In the genomic region with DNA sequence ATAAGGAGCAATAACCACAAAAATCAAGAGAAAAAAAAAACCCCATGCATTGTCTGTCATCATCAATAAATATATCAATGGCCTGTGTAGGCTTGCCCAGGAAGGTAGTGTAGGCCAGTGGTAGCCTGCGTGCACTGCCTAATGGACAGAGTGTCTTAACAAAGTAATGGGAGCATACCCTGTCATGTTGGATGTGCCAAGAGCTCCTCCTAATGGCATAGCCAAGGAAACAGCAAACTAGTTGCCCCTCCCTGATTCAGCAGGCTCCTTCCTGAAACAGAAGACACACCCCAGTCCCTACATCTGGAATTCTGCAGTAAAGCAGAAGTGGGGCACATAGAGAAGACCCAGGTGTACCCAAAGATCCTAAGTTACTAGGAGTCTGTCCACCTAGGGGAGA, we compare ENCODE assay signal across 15 mouse cellular contexts.
DNase-seq lines count a peak whose midpoint lies in the region; ATAC-seq and TF ChIP-seq lines count a peak whose summit lies in the region.
"Had no signal": no experiment of that assay in that cellular context is flagged by ENCODE, and none has a peak within 500 bp of the region (broad histone marks: within the 10 kb centered on the region; RNA-seq: fewer than 3 reads in every experiment).

No protein-coding gene starts in this region.

- H3K27me3 ChIP-seq in heart, adult 2 months (ENCODE audit: control insufficient read depth, insufficient read depth, low read length) = no peaks in the 10 kb centered on the region
- no peaks in the 10 kb centered on the region for H3K27me3 ChIP-seq in liver, adult 2 months (ENCODE audit: control insufficient read depth, insufficient read depth, low read length)
- no peaks in the 10 kb centered on the region for H3K27me3 ChIP-seq in Patski
- H3K27me3 ChIP-seq: liver, embryonic 13.5 days; neural tube, embryonic 13.5 days had no signal

- no peak for TF ChIP-seq EP300 in heart, adult 2 months (IDR thresholded peaks at IDR 0.05; ENCODE audit: insufficient read depth, low read depth, low read length)

- CTCF ChIA-PET in Patski (lab: Charles Lee) = no interaction called here

- WGBS in heart, adult 2 months = 70% methylated on average over 1 of the region's 1 CpGs
- 86% methylated on average over 1 of the region's 1 CpGs for WGBS in liver, adult 2 months

- H3K79me2 ChIP-seq in heart, adult 2 months (replicated peaks; ENCODE audit: control insufficient read depth, insufficient read depth, low read length) = no peaks in the 10 kb centered on the region
- no peaks in the 10 kb centered on the region for H3K79me2 ChIP-seq in liver, adult 2 months (ENCODE audit: control insufficient read depth, insufficient read depth, low read length)

- H3K4me1 ChIP-seq in heart, adult 2 months (ENCODE audit: control insufficient read depth, insufficient read depth, low read length) = peaks cover 2% of the 10 kb centered on the region; the same call in 1 of the 2 replicates
- H3K4me1 ChIP-seq in liver, adult 2 months (ENCODE audit: control insufficient read depth, insufficient read depth, low read length) = no peaks in the 10 kb centered on the region
- H3K4me1 ChIP-seq: liver, embryonic 13.5 days; neural tube, embryonic 13.5 days had no signal

- peak; percentile 62 for TF ChIP-seq CTCF in heart, adult 2 months (IDR thresholded peaks at IDR 0.05)
- TF ChIP-seq CTCF in liver, adult 2 months (IDR thresholded peaks at IDR 0.05; ENCODE audit: low read depth, low read length) = no peak
- peak; percentile 14 for TF ChIP-seq CTCF in Patski (IDR thresholded peaks at IDR 0.05)

- no peak for ATAC-seq in Patski

- peak in 1 of 2 experiments; percentile 22 for DNase-seq in heart, adult 2 months
- no peak for DNase-seq in heart, postnatal 14 days
- peak; percentile 10 for DNase-seq in liver, adult 2 months (ENCODE audit: extremely low read depth, low read depth, low spot score)
- DNase-seq in liver = no peak
- no peak for DNase-seq in Patski (ENCODE audit: low read depth, low spot score)
- DNase-seq in retina, embryonic 14.5 days (ENCODE audit: low spot score) = peak; percentile 7
- DNase-seq in left cerebral cortex, postnatal 25 days (ENCODE audit: low spot score in 2 of 2) = no peak
- no peak for DNase-seq in frontal cortex, postnatal 10 days (ENCODE audit: low spot score in 2 of 2)
- DNase-seq: adrenal gland, postnatal 36 days; cerebellum, adult 9-10 months; liver, embryonic 13.5 days; midbrain, embryonic 14.5 days; thymus, adult 18-20 months had no signal

- in situ Hi-C loops in Patski (cut with MboI; ENCODE audit: low pct_unique_long_range_greater_than_20kb) = no loop called here

- no peak for TF ChIP-seq POLR2A in heart, adult 2 months (IDR thresholded peaks at IDR 0.05; ENCODE audit: insufficient read depth, low read depth, low read length)
- no peak for TF ChIP-seq POLR2A in liver, adult 2 months (IDR thresholded peaks at IDR 0.05; ENCODE audit: extremely low read depth, insufficient read depth, low read length)

- no peak overlapping the region for H3K27ac ChIP-seq in heart, adult 2 months
- H3K27ac ChIP-seq in liver, adult 2 months (replicated peaks; ENCODE audit: insufficient read depth, low read depth, low read length) = no peak overlapping the region
- H3K27ac ChIP-seq: hindbrain, embryonic 14.5 days; liver, embryonic 13.5 days; neural tube, embryonic 13.5 days had no signal

- no peaks in the 10 kb centered on the region for H3K36me3 ChIP-seq in heart, adult 2 months (ENCODE audit: control insufficient read depth, insufficient read depth, low read length)
- H3K36me3 ChIP-seq in liver, adult 2 months (ENCODE audit: control insufficient read depth, insufficient read depth, low read length) = peaks cover 9% of the 10 kb centered on the region
- H3K36me3 ChIP-seq: liver, embryonic 13.5 days; neural tube, embryonic 13.5 days had no signal

- no peak overlapping the region for H3K4me3 ChIP-seq in heart, adult 2 months
- no peak overlapping the region for H3K4me3 ChIP-seq in liver, adult 2 months (ENCODE audit: insufficient read depth, low read depth, low read length)
- H3K4me3 ChIP-seq: liver, embryonic 13.5 days; neural tube, embryonic 13.5 days had no signal

- POLR2A ChIA-PET in Patski (lab: Charles Lee) = no interaction called here

- H3K9ac ChIP-seq in heart, adult 2 months (ENCODE audit: low read depth, low read length) = no peak overlapping the region
- H3K9ac ChIP-seq in liver, adult 2 months (ENCODE audit: low read depth, low read length) = no peak overlapping the region
- H3K9ac ChIP-seq: hindbrain, embryonic 14.5 days; liver, embryonic 13.5 days; neural tube, embryonic 13.5 days had no signal

- intact Hi-C loops in heart, adult 2 months (cut with DNase I) = loop anchor here (5.0 kb wide), 1 partner anchor 231 kb away; no protein-coding TSS in a partner anchor
- intact Hi-C loops in heart, postnatal 14 days (cut with DNase I) = no loop called here
- intact Hi-C loops in left cerebral cortex, postnatal 25 days (cut with DNase I) = no loop called here

Comparison
In these comparisons a context has a peak if more than half of its experiments do, and no peak if none do; other contexts are left out.
1. DNase-seq: peak in liver, adult 2 months (single experiment) and retina, embryonic 14.5 days (single experiment); none in heart, postnatal 14 days (0 of 2), liver (single experiment), Patski (single experiment), left cerebral cortex, postnatal 25 days (0 of 2) and frontal cortex, postnatal 10 days (0 of 2).